Mouse (Mus musculus) gastrocnemius, postnatal 10 days (tissue): ENCODE data around the gene Polr1e. TPM values are rescaled to one million over a fixed set of nuclear protein-coding genes. Genes with fewer than 3 reads are reported as not detected.
"Not testable (repeated sequence)": the region's sequence is repeated elsewhere in the genome, so short reads cannot be mapped to it uniquely, and the experiment has no call there.

Experiments
- DNase-seq: peaks from one replicate; pipeline ENCODE4 v3.0.0; 2021; ENCODE audit warnings: mixed read lengths
- long read RNA-seq, 2 experiments: library from polyadenylated mRNA; stranded (forward); transcript quantifications; one replicate each; pipeline ENCODE4 v2.0.0; 2021
- total RNA-seq, 2 experiments: library from RNA; stranded (reverse); gene quantifications; 2 replicates each; pipeline ENCODE4 v1.2.3; 2021

Gene Polr1e
- total RNA-seq, result 1 to 10 TPM; 6.7 to 8.2 TPM
- long read RNA-seq, experiment 1, transcript Polr1e-204 (12 exons, 2,986 nt), result major isoform, 11 of 12 reads
- long read RNA-seq, experiment 1, partial matches to known transcripts, result 0 of 12 reads
- long read RNA-seq, experiment 1, other reads (novel, unspliced or antisense), result 0 of 12 reads
- long read RNA-seq, experiment 2, transcript Polr1e-204 (12 exons, 2,986 nt), result major isoform, 8 of 9 reads
- long read RNA-seq, experiment 2, partial matches to known transcripts, result 0 of 9 reads
- long read RNA-seq, experiment 2, other reads (novel, unspliced or antisense), result 0 of 9 reads

GRCm38 (mm10) chr4:45018452-45018980, at the start of gene Polr1e:
Polr1e (plus strand) TSS chr4:45018583.
- peak; percentile 87 for DNase-seq

GRCm38 (mm10) chr4:44970056-44970455, 48.3 kb upstream of the Polr1e start:
- DNase-seq, result no peak

GRCm38 (mm10) chr4:44970612-44971110, 47.7 kb upstream of the Polr1e start:
- peak; percentile 62 for DNase-seq

GRCm38 (mm10) chr4:44973450-44973849, 44.9 kb upstream of the Polr1e start:
- DNase-seq, result peak; percentile 84

- no peak for DNase-seq
Measured at GRCm38 (mm10) chr4:44973871-44974270, 44.5 kb upstream of the Polr1e start.

GRCm38 (mm10) chr4:44974331-44974730, 44.1 kb upstream of the Polr1e start:
- DNase-seq, result no peak

- DNase-seq, result no peak
Measured at GRCm38 (mm10) chr4:44976026-44976615, 42.3 kb upstream of the Polr1e start.

- DNase-seq, result no peak
Measured at GRCm38 (mm10) chr4:44976921-44977710, 41.3 kb upstream of the Polr1e start.

- no peak for DNase-seq
Measured at GRCm38 (mm10) chr4:44978175-44978574, 40.2 kb upstream of the Polr1e start.

- DNase-seq, result no peak
Measured at GRCm38 (mm10) chr4:44979794-44980338, 38.5 kb upstream of the Polr1e start.

- peak; percentile 85 for DNase-seq
Measured at GRCm38 (mm10) chr4:44981280-44981973, 37.0 kb upstream of the Polr1e start, which contains the start of gene Grhpr. Grhpr (plus strand) TSS chr4:44981395.

- DNase-seq, result no peak
Measured at GRCm38 (mm10) chr4:44981974-44982287, 36.5 kb upstream of the Polr1e start.

- no peak for DNase-seq
Measured at GRCm38 (mm10) chr4:44982440-44983130, 35.8 kb upstream of the Polr1e start.

- no peak for DNase-seq
Measured at GRCm38 (mm10) chr4:44983131-44983740, 35.1 kb upstream of the Polr1e start.

- DNase-seq, result no peak
Measured at GRCm38 (mm10) chr4:44990560-44990959, 27.8 kb upstream of the Polr1e start.

GRCm38 (mm10) chr4:44992330-44992729, 26.1 kb upstream of the Polr1e start:
- not testable (repeated sequence) for DNase-seq

- not testable (repeated sequence) for DNase-seq
Measured at GRCm38 (mm10) chr4:44993179-44993578, 25.2 kb upstream of the Polr1e start.

GRCm38 (mm10) chr4:44993847-44994246, 24.5 kb upstream of the Polr1e start:
- DNase-seq, result no peak

GRCm38 (mm10) chr4:44994776-44995175, 23.6 kb upstream of the Polr1e start:
- DNase-seq, result no peak

GRCm38 (mm10) chr4:44998071-44998470, 20.3 kb upstream of the Polr1e start:
- DNase-seq, result no peak

GRCm38 (mm10) chr4:45000001-45000400, 18.4 kb upstream of the Polr1e start:
- no peak for DNase-seq
